Mouse (Mus musculus) limb, embryonic 12.5 days (tissue): Measurements from ENCODE around the gene Add3. TPM values are rescaled to one million over a fixed set of nuclear protein-coding genes. Genes with fewer than 3 reads are reported as not detected.

Experiments
- ATAC-seq: fragments of 200-750 bp; cut with Nextera tagmentation; 2 replicates; pipeline ENCODE4 v1.8.0; 2017; ENCODE audit warnings: low read depth, moderate TSS enrichment; ENCODE audit not compliant: insufficient number of reproducible peaks, insufficient read depth, low FRiP score, low TSS enrichment
- H3K27ac ChIP-seq: fragments of 300-500 bp; sonication (generic); 2 replicates; pipeline ENCODE4 v1.5.1; 2016; ENCODE audit warnings: mild to moderate bottlenecking, moderate library complexity
- H3K27me3 ChIP-seq: fragments of 300-500 bp; sonication (generic); 2 replicates; pipeline ENCODE4 v1.6.1; 2016; ENCODE audit warnings: mild to moderate bottlenecking, moderate library complexity
- H3K36me3 ChIP-seq: fragments of 300-500 bp; sonication (generic); 2 replicates; pipeline ENCODE4 v1.6.1; 2016; ENCODE audit warnings: mild to moderate bottlenecking, moderate library complexity
- H3K4me1 ChIP-seq: fragments of 300-500 bp; sonication (generic); replicated peaks from 2 replicates; pipeline ENCODE4 v1.6.1; 2016
- H3K4me2 ChIP-seq: fragments of 300-500 bp; sonication (generic); 2 replicates; pipeline ENCODE4 v1.6.1; 2016; ENCODE audit warnings: mild to moderate bottlenecking, moderate library complexity
- H3K4me3 ChIP-seq: fragments of 300-500 bp; sonication (generic); replicated peaks from 2 replicates; pipeline ENCODE4 v1.5.1; 2016; ENCODE audit warnings: mild to moderate bottlenecking
- H3K9ac ChIP-seq: fragments of 300-500 bp; sonication (generic); replicated peaks from 2 replicates; pipeline ENCODE4 v1.6.1; 2016; ENCODE audit warnings: mild to moderate bottlenecking, moderate library complexity
- H3K9me3 ChIP-seq: fragments of 300-500 bp; sonication (generic); 2 replicates; pipeline ENCODE4 v1.6.1; 2016; ENCODE audit warnings: mild to moderate bottlenecking, moderate library complexity
- WGBS: fragments of 180-500 bp; shearing (Covaris S2); methylation state at CpG from one replicate; pipeline ENCODE4 v1.1.7; 2016; 5-methylcytosine and 5-hydroxymethylcytosine counted together
- polyA plus RNA-seq: library from polyadenylated mRNA; unstranded; fragments of >200 nt; fragmentation: Nextera tagmentation; extraction: Ambion mirVana; gene quantifications from 2 replicates; pipeline ENCODE4 v1.2.1, GENCODE M21; 2016

The Add3 gene
- polyA plus RNA-seq, 1 experiment from 2014 or later: 83.8 TPM

DNA sequence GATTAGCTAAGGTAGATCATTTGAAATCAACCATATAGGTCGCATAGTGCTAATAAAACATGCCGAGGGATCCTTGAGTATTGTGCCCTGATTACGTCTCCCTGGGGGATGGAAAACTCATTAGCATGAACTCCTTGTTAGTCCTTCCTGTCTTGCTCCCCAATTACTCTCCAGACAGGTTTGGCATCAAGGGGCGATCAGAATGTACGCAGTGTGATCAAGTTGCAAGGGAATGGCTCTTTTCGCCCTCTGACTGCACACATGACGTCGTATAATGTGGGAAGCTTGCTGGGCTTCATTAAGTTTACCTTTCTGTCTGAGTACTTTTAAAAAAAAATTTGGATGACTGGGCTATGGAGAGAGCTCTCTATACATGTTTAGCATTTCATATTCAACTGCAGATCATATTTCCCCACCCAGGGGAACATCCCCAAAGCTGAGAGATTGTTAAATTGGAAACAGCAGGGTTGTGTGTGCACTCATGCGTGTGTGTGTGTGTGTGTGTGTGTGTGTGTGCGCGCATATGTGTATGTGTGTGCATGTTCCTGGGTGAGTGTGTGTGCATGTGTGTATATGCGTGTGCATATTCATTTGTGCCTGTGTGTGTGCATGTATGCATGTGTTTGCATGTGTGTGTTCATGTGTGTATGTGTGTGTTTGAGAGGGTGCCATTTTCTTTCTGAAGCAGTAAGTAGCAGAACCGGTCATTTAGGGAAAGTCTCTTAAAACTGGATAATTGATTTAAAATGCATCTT lies 3.7 kb upstream of the Add3 start:
- H3K36me3 ChIP-seq: no peaks in the 10 kb centered on the region
- no peak overlapping the region for H3K4me2 ChIP-seq
- WGBS: 45% methylated on average over 13 of the region's 13 CpGs
- no peak overlapping the region for H3K4me3 ChIP-seq
- H3K27me3 ChIP-seq: no peaks in the 10 kb centered on the region
- no peak overlapping the region for H3K27ac ChIP-seq
- H3K9ac ChIP-seq: no peak overlapping the region
- no peaks in the 10 kb centered on the region for H3K9me3 ChIP-seq
- no peak for ATAC-seq
- H3K4me1 ChIP-seq: peaks cover 30% of the 10 kb centered on the region

GRCm38 (mm10) chr19:53137116-53137670 lies 3.0 kb upstream of the Add3 start:
- Histone ChIP-seq H3K4me3 (no peak overlapping the region), H3K9ac (no peak overlapping the region), H3K4me1 (peaks cover 35% of the 10 kb centered on the region), H3K27me3 (no peaks in the 10 kb centered on the region), H3K36me3 (no peaks in the 10 kb centered on the region), H3K9me3 (no peaks in the 10 kb centered on the region), H3K27ac (no peak overlapping the region), H3K4me2 (no peak overlapping the region)
- ATAC-seq: no peak
- 42% methylated on average over 4 of the region's 4 CpGs for WGBS

GRCm38 (mm10) chr19:53140804-53141250 lies 584 bp downstream of the Add3 start:
- no peaks in the 10 kb centered on the region for H3K36me3 ChIP-seq
- no peaks in the 10 kb centered on the region for H3K9me3 ChIP-seq
- whole genome bisulfite sequencing: 5% methylated on average over 6 of the region's 6 CpGs
- H3K4me1 ChIP-seq: peaks cover 53% of the 10 kb centered on the region
- H3K4me2 ChIP-seq: peak overlapping the region; percentile 78
- peak overlapping the region; percentile 63 for H3K9ac ChIP-seq
- ATAC-seq: no peak
- 0 out of 2 replicates have a peak overlapping the region, but pooled peaks have one; percentile 53 for H3K27ac ChIP-seq
- H3K4me3 ChIP-seq: peak overlapping the region; percentile 87
- H3K27me3 ChIP-seq: no peaks in the 10 kb centered on the region

DNA sequence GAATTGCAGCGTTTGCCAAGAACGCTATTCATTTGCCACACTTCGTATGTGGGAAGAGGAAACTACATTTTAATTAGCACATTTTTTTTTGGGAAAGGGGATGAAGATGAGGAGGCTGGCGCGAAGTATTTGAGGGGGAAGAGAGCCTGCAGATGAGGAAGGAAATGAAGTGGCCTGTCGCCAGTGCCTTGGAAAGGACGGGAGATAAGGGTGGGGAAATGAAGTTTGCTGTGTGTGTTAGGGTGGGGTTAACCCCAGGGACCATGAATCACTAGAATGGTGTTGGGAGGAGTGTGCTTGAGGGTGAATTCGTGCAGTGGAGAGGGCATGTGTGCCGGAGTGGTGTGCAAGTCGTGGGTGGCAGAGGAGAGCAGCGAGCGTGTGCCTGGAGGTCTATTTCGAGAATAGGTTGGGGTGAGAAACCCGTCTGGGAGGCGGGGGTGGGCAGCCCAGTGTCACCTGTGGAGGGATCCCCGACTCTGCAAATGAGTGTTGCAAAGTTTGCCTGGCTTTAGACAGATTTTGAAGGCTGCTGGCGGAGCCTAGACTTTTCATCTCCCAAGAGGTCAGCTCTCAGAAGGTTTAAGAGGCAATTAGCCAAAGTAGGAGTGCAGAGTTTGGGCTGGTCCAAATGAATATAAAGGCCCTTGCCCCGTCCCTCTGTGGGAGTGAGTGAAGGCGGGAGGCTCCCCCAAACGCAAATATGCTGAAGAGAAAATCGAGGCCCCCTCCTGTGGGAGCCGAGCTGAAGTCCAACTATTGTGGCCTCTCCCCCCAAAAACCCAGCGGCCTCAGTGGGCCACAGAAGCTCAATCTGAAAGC lies 1.2 kb downstream of the Add3 start:
- peak overlapping the region; percentile 70 for H3K9ac ChIP-seq
- peak overlapping the region; percentile 78 for H3K4me2 ChIP-seq
- H3K4me1 ChIP-seq: peaks cover 52% of the 10 kb centered on the region
- H3K9me3 ChIP-seq: no peaks in the 10 kb centered on the region
- WGBS: 3% methylated on average over 23 of the region's 23 CpGs
- H3K27ac ChIP-seq: peak overlapping the region; percentile 90
- H3K27me3 ChIP-seq: no peaks in the 10 kb centered on the region
- no peaks in the 10 kb centered on the region for H3K36me3 ChIP-seq
- H3K4me3 ChIP-seq: peak overlapping the region; percentile 87
- no peak for ATAC-seq

GRCm38 (mm10) chr19:53142190-53143107 lies 2.2 kb downstream of the Add3 start:
- no peaks in the 10 kb centered on the region for H3K27me3 ChIP-seq
- no peaks in the 10 kb centered on the region for H3K9me3 ChIP-seq
- H3K27ac ChIP-seq: peak overlapping the region; percentile 93
- no peaks in the 10 kb centered on the region for H3K36me3 ChIP-seq
- H3K4me1 ChIP-seq: peaks cover 43% of the 10 kb centered on the region
- ATAC-seq: peak; percentile 97
- peak overlapping the region; percentile 87 for H3K4me3 ChIP-seq
- peak overlapping the region; percentile 78 for H3K4me2 ChIP-seq
- WGBS: under 1% methylated on average over 78 of the region's 84 CpGs
- H3K9ac ChIP-seq: peak overlapping the region; percentile 90

DNA sequence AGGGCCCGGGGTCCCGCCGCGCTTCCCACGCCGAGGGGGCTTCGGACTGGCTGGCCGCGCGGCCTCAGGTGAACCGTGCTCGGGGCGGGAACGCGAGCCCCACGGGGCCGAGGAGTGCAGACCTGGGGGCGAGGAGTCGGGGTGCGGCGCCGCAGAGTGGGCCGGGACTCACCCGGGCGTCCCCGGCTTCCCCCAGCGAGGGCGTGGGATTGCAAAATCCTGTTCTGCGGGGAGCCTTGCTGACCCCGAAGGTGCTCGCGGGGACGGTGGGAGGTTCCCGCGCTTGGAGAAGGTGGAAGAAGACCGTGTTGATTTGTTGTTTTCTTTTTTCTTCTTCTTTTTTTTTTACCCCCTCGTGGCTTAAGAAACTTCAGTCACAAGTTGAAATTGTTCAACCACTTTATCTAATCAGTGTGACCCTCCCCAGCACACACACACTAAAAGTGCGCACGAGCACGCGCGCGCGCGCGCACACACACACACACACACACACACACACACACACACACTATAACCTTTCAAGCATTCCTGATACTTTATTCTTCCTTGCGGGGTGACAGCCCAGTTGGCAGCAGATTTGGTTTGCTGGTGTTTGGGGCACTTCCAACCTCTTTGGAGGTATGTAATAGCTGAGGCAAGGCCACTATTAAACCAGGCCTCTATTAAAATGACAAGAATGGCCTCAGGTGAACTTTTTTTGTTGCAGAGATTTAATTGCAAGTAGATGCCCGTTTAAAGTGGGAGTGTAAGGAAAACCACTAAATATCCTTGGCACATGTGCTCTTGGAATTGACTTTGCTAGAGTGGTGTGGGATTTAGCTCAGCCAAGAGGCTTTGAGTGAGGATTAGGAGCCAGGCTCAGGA lies 3.1 kb downstream of the Add3 start:
- H3K36me3 ChIP-seq: no peaks in the 10 kb centered on the region
- ATAC-seq: peak; percentile 2; the same call in 1 of the 2 replicates
- H3K9me3 ChIP-seq: no peaks in the 10 kb centered on the region
- peaks cover 49% of the 10 kb centered on the region for H3K4me1 ChIP-seq
- H3K27ac ChIP-seq: peak overlapping the region; percentile 93
- H3K9ac ChIP-seq: peak overlapping the region; percentile 90
- no peaks in the 10 kb centered on the region for H3K27me3 ChIP-seq
- peak overlapping the region; percentile 87 for H3K4me3 ChIP-seq
- peak overlapping the region; percentile 78 for H3K4me2 ChIP-seq
- WGBS: under 1% methylated on average over 48 of the region's 48 CpGs

GRCm38 (mm10) chr19:53145075-53145474 lies 4.8 kb downstream of the Add3 start:
- WGBS: 2% methylated on average over 2 of the region's 2 CpGs
- Histone ChIP-seq H3K4me2 (peak overlapping the region; percentile 78), H3K9me3 (no peaks in the 10 kb centered on the region), H3K9ac (no peak overlapping the region), H3K27ac (no peak overlapping the region), H3K4me3 (no peak overlapping the region), H3K27me3 (no peaks in the 10 kb centered on the region), H3K4me1 (peaks cover 60% of the 10 kb centered on the region), H3K36me3 (no peaks in the 10 kb centered on the region)
- no peak for ATAC-seq

- Histone ChIP-seq H3K9ac (no peak overlapping the region), H3K4me1 (peaks cover 36% of the 10 kb centered on the region), H3K36me3 (no peaks in the 10 kb centered on the region), H3K4me3 (no peak overlapping the region), H3K27me3 (no peaks in the 10 kb centered on the region), H3K27ac (no peak overlapping the region), H3K9me3 (no peaks in the 10 kb centered on the region), H3K4me2 (no peak overlapping the region)
- ATAC-seq: no peak
- WGBS: 31% methylated on average over 3 of the region's 3 CpGs
These were observed 9.1 kb downstream of the Add3 start for GRCm38 (mm10) chr19:53149381-53149780.

GRCm38 (mm10) chr19:53152451-53152850 lies 12.2 kb downstream of the Add3 start:
- H3K9me3 ChIP-seq: no peaks in the 10 kb centered on the region
- ATAC-seq: no peak
- no peak overlapping the region for H3K4me2 ChIP-seq
- H3K4me3 ChIP-seq: no peak overlapping the region
- no peaks in the 10 kb centered on the region for H3K36me3 ChIP-seq
- no peak overlapping the region for H3K9ac ChIP-seq
- H3K27me3 ChIP-seq: no peaks in the 10 kb centered on the region
- peaks cover 21% of the 10 kb centered on the region for H3K4me1 ChIP-seq
- WGBS: 88% methylated on average over 4 of the region's 4 CpGs
- H3K27ac ChIP-seq: no peak overlapping the region

- Histone ChIP-seq H3K36me3 (no peaks in the 10 kb centered on the region), H3K4me3 (no peak overlapping the region), H3K9me3 (no peaks in the 10 kb centered on the region), H3K27ac (no peak overlapping the region), H3K27me3 (no peaks in the 10 kb centered on the region), H3K4me1 (peaks cover 18% of the 10 kb centered on the region), H3K9ac (no peak overlapping the region), H3K4me2 (no peak overlapping the region)
- no peak for ATAC-seq
- WGBS: 79% methylated on average over 4 of the region's 4 CpGs
These were observed 12.9 kb downstream of the Add3 start for GRCm38 (mm10) chr19:53153096-53153495.
